Mouse (Mus musculus) kidney, postnatal 14 days (tissue): Measurements from ENCODE around the gene Ddx41.
A peak's percentile ranks its signal among the peaks of the same experiment; 100 is the strongest.

Source experiments
- DNase-seq: peaks from one replicate; pipeline ENCODE4 v3.0.0; 2022; ENCODE audit warnings: mixed read lengths

The Ddx41 gene

GRCm38 (mm10) chr13:55540933-55541332, 4.5 kb upstream of the Ddx41 start:
- DNase-seq = peak; percentile 56

- no peak for DNase-seq
Observed at GRCm38 (mm10) chr13:55535796-55536193, 663 bp downstream of the Ddx41 start.

DNA sequence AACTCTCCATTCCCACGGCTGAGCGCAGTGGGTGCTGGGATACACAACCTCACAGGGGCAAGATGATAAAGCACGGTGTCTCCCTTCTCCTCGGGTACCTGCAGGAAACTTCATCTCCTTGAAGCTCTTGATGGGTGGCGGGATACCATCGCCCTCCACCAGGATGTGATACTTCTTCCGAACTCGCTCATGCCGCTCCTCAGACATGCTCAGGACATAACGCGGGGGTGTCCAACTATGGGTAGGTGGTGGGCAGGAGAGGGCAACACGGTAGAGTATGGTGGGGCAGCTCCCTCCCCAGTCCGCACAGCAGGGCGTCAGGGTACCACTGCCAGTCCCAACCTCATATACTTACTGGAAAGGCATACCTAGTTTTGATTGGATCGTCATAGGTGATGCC, 1.3 kb downstream of the Ddx41 start:
- no peak for DNase-seq

GRCm38 (mm10) chr13:55529198-55529915, 7.1 kb downstream of the Ddx41 start, which contains the start of gene Dok3:
TSS of gene Dok3 (minus strand) at chr13:55529296.
- peak; percentile 59 for DNase-seq

DNA sequence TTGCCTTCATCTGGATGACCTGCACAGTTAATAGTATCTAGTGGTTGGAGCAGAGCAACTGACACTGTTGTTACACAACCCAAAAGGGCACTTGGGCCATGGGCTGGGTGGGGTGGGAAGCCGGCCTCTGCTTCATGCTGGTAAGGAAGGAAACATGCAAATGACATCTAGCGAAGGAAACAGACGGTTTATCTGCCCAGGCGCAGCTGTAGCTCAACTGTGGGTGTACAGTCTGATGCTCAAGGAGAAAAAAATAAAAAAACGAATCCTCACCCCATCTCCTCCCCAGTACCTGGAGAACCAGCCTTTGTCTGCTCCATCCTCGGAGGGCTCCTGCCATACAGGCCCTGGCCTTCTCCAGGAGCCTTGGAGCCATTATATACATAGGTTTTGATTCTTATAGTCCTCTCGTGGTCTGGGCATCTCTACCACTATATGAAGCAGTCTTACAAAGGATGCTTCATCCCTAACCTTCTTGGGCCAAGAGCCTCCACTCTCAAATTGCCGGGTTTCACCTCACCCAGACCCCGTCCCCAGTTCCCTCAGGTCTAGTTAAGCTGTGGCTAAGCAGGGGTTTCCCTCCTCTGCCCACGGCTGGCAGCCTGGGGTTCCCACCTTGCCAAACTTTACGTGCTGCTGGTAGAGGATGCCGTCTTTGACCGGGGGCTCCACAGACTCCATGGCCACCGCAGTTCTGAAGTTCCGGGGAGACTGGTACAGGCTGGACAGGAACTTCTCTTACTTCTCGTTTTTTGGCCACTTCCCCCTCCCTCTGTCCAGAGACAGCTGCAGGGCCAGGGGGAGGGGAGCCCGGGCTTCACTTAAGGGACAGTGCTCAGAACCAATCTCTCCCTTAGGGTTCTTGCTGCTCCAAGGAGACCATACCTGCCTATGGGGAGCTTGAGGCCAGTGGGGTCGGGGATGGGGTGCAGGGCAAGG, 8.4 kb downstream of the Ddx41 start:
- no peak for DNase-seq

GRCm38 (mm10) chr13:55527212-55527611, 9.2 kb downstream of the Ddx41 start:
- no peak for DNase-seq

DNA sequence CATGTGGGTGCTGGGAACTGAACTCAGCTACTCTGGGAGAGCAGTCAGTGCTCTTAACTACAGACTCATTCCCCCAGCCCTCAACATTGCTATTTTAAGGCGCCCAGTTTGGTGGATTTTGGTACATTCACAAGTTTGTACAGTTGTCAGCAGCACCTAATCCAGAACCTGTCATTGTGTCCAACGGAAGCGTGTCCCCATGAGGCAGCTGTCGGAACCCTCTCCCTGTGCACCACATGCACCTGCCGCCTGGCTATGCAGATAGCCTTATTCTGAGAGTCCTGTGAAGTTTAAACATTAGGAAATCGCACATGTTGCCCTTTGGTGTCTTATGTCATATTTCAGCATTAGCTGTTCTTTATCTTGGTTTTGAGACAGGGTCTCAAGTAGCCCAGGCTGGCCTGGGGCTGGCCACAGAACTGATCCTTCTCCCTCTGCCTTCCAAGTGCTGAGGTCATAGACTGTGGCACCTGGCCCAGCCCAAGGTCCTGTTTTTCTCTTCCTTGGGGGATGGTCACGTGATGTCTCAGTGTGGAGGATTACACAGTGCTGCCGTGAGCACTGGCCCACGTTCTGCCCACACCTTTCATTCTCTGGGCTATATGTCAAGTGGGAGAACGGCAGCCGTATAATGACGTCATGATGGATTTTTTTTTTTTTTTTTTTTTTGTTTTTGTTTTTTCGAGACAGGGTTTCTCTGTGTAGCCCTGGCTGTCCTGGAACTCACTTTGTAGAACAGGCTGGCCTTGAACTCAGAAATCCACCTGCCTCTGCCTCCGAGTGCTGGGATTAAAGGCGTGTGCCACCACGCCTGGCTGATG, 10.5 kb downstream of the Ddx41 start:
- DNase-seq = no peak

DNA sequence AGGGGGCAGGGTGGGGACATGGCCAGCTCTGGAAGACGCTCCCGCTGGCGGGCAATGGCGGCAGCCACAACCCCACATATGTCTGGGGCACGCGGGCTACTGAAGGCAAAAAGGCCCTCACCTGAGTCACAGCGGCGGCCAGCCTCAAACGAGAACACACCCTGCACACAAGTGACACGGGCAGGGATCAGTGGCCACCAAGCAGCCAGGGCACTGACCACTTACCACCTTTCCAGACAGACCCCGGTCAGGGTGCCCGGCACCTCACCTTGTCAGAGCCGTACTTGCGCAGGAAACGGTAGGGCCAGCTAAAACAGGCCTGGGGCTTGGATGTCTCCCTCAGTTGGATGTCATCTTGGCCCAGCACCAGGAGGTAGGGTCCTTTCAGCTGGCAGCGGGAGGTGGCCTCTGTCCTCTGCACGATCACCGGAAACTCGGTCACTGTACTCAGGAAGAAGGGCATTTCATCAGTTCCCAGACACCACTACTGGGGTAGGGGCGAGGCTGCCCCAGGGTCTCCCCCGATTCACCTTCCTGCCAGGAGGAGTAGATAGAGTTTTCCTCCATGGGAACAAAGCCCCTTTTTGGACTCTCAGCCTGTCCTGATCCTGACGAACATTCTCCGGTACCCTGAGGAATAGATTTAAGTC, 12.4 kb downstream of the Ddx41 start:
- no peak for DNase-seq

GRCm38 (mm10) chr13:55523278-55523677, 13.2 kb downstream of the Ddx41 start:
- peak; percentile 78 for DNase-seq

DNA sequence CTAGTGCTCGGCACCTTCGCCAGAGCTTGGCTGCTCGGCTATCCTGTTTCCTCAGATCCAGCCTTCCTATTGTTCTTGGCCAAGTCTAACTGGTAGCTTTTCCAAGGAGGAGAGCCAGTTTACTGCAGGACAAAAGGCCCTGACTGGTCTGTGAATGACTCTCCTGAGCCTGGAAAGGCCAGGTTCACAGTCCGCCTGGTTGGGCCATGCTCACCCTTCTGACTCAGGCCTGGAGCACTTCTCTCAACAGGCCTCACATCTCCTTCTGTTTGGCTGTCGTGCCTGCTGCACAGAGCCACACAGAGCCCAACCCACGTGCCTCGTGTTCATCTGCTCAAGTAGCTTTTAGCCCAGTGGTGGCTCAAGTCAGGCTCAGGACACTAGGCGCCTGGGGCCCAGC, 13.7 kb downstream of the Ddx41 start:
- no peak for DNase-seq

GRCm38 (mm10) chr13:55519606-55520005, 16.9 kb downstream of the Ddx41 start:
- no peak for DNase-seq

DNA sequence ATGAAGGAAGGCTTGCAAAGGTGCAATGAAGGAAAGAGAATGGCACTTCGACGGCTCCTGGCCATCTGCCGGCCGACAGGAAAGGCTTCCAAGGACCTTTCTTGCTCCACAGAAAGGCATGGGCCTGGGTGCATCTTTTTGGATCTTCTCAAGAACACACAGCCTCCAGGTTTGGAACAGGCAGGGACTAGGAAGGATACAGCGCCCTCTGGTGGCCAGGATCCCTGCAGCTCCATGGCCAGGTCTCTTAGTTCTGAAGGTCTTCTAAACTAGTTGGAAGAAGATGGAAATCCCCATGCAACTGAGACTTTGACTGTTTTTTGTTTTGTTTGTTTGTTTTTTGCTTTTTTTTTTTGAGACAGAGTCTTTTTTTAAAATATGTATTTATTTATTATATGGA, 19.5 kb downstream of the Ddx41 start:
- DNase-seq = peak; percentile 88

- DNase-seq = no peak
Observed at GRCm38 (mm10) chr13:55513828-55514227, 22.6 kb downstream of the Ddx41 start.

GRCm38 (mm10) chr13:55513111-55513748, 23.2 kb downstream of the Ddx41 start, which contains the start of gene Pdlim7:
TSS of gene Pdlim7 (minus strand) at chr13:55513676.
- peak; percentile 95 for DNase-seq

- DNase-seq = peak; percentile 75
Observed at GRCm38 (mm10) chr13:55512379-55513031, 24.0 kb downstream of the Ddx41 start.

DNA sequence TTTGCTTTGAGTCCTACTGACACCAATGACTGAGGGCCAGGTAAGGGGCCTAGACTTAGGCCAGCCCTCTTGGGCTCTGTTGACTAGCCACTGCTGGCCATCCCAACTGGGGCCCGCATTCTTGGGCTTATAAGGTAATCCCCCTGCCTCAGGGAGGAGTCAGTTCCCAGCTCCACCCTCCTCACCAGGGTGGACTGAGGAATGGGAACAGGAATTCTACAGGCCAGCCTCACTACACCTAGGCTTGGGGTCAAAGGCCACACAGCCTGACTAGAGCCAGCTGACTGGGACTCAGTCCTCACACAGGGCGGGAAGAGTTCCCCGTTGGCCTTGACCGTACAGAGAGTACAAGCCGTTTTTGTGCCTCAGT, 25.0 kb downstream of the Ddx41 start:
- peak; percentile 33 for DNase-seq

DNA sequence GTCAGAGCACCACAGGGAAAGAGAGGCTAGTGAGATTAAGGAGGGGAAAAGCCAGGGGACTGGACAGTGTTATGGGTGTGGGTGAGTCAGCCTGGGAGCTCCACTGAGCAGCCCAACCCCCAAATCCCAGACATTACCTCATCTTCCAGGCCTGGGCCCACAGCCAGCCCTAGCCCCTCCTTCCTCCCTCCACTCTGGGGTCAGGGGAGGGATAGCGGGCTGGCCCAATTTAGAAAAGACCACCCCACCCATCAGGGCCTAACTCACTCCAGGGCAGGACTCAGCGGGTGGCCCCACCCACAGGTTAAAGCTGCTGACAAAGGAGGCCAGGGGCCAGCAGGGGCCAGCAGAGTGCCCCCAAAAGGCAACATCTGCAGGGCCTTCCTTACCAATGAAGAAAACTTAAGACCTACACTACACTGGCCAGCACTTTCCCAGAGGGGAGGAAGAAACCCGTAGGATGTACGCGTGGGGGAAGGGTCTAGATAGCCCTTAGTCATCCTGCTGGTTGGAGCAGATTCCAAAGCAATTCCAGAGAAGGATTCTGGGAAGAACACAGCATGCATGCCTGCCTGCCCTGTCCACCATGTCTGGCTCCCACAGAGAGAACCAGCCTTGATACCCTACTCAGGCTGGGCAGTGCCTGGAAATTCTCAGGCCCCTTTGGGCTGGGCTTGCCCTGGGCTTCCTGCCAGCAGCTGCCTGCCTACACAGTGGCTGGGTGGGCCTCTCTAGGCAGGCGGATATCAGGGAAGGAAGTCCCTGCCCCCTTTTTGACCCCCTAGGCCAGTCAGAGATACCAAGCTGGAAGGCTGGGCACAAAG, 25.6 kb downstream of the Ddx41 start:
- DNase-seq = peak; percentile 86

- no peak for DNase-seq
Observed at GRCm38 (mm10) chr13:55510332-55510667, 26.2 kb downstream of the Ddx41 start.

GRCm38 (mm10) chr13:55508531-55508930, 27.9 kb downstream of the Ddx41 start:
- no peak for DNase-seq

DNA sequence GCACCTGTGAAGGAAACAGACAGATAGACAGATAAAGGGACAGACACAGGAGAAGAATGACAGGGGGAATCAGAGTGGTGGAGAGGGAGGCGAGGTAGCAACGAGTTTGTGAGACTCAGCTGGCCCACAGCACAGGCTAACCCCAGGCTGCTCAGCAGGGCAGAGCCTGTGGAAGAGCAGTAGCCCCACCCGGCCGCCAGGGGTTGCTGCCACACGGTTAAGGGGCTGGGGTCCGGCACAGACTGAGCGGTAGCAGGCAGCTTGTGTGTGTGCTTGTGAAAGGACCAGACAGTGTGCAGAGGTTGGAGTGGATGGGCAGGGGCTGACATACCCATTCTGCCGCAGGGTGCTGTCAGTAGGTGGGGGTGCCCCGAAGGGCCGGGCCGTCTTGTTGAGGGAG, 28.6 kb downstream of the Ddx41 start:
- DNase-seq = no peak

DNA sequence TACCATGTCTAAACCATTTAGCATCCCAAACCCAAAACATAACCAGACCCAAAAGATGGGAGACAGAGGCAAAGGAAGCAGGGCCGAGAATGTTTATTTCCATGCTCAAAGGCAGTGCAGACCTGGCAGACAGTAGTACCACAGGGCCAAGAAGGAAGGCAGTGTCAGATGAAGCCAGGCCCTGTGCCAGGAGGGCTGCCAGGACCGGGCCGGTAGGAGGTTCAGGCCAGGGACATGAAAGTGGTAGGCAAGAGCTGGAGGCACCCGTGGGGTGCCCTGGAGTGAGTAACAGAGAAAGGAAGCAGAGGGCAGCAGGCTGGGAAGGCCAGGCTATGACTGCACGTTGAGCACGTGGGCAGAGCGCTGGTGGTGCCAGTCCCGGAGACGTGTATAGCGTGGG, 29.8 kb downstream of the Ddx41 start:
- DNase-seq = no peak
